Mouse (Mus musculus) intestine, postnatal 0 days (tissue): Measurements from ENCODE around the gene Letmd1. TPM values are rescaled to one million over a fixed set of nuclear protein-coding genes. Genes with fewer than 3 reads are reported as not detected.

Source experiments
- ATAC-seq: fragments of 200-750 bp; cut with Nextera tagmentation; 2 replicates; pipeline ENCODE4 v1.8.0; 2017; ENCODE audit warnings: mild to moderate bottlenecking, moderate TSS enrichment, moderate library complexity
- H3K27ac ChIP-seq: fragments of 300-500 bp; sonication (generic); 2 replicates; pipeline ENCODE4 v1.5.1; 2014; ENCODE audit warnings: mild to moderate bottlenecking, low read depth, low read length, moderate library complexity
- H3K27me3 ChIP-seq: fragments of 300-500 bp; sonication (generic); replicated peaks from 2 replicates; pipeline ENCODE4 v1.6.1; 2014; ENCODE audit warnings: low read length, mixed read lengths; ENCODE audit not compliant: control insufficient read depth, insufficient read depth
- H3K36me3 ChIP-seq: fragments of 300-500 bp; sonication (generic); 2 replicates; pipeline ENCODE4 v1.6.1; 2014; ENCODE audit warnings: mild to moderate bottlenecking, moderate library complexity; ENCODE audit not compliant: control insufficient read depth, insufficient read depth
- H3K4me1 ChIP-seq: fragments of 300-500 bp; sonication (generic); replicated peaks from 2 replicates; pipeline ENCODE4 v1.6.1; 2014; ENCODE audit warnings: antibody characterized with exemption, low read length, mixed read lengths; ENCODE audit not compliant: control insufficient read depth, insufficient read depth
- H3K4me2 ChIP-seq: fragments of 300-500 bp; sonication (generic); replicated peaks from 2 replicates; pipeline ENCODE4 v1.6.1; 2014; ENCODE audit warnings: low read depth, mild to moderate bottlenecking, moderate library complexity
- H3K4me3 ChIP-seq: fragments of 300-500 bp; sonication (generic); 2 replicates; pipeline ENCODE4 v1.5.1; 2014; ENCODE audit warnings: low read depth, low read length
- H3K9ac ChIP-seq: fragments of 300-500 bp; sonication (generic); 2 replicates; pipeline ENCODE4 v1.6.1; 2014; ENCODE audit warnings: mild to moderate bottlenecking, low read depth, low read length
- H3K9me3 ChIP-seq: fragments of 300-500 bp; sonication (generic); 2 replicates; pipeline ENCODE4 v1.6.1; 2016; ENCODE audit warnings: mixed run types; ENCODE audit not compliant: control insufficient read depth
- CTCF ChIP-seq: sonication (generic); IDR thresholded peaks from 2 replicates; pipeline ENCODE4 v1.5.1; 2016; ENCODE audit warnings: low read depth, mild to moderate bottlenecking, control low read depth, antibody characterized with exemption, moderate library complexity
- WGBS: fragments of 180-500 bp; shearing (Covaris S2); extraction: QIAGEN DNeasy Blood & Tissue Kit; methylation state at CpG from one replicate; pipeline ENCODE4 v1.1.7; 2014; 5-methylcytosine and 5-hydroxymethylcytosine counted together
- polyA plus RNA-seq: library from polyadenylated mRNA; unstranded; fragments of >200 nt; fragmentation: Nextera tagmentation; extraction: Ambion mirVana; gene quantifications from 2 replicates; pipeline ENCODE4 v1.2.1, GENCODE M21; 2015

Letmd1 gene
- polyA plus RNA-seq, 1 experiment from 2014 or later: 10.6 TPM

DNA sequence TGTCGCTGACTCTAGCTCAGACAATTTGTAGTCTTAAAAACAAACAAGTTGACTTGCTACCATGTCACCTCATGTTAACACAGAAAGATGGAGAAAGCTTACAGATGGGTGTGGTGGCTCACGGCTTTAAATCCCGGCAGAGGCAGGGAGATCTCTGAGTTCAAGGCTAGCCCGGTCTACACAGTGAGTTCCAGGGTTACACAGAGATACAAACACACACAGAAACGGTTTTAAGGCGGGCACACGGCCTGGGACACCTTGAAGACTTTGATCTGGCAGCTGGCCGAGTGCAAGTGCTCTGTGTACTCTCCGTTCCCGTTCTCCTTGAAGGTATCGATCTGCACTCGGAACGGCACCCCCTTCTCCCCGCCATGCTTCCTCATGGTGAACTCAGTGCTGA is 51.5 kb downstream of the Letmd1 start:
- H3K27ac ChIP-seq: no peak overlapping the region
- ATAC-seq: no peak
- no peak overlapping the region for H3K4me3 ChIP-seq
- H3K4me1 ChIP-seq: no peaks in the 10 kb centered on the region
- WGBS: 90% methylated on average over 14 of the region's 14 CpGs
- TF ChIP-seq CTCF: no peak
- peaks cover 21% of the 10 kb centered on the region for H3K36me3 ChIP-seq
- no peak overlapping the region for H3K4me2 ChIP-seq
- no peak overlapping the region for H3K9ac ChIP-seq
- no peaks in the 10 kb centered on the region for H3K9me3 ChIP-seq
- H3K27me3 ChIP-seq: no peaks in the 10 kb centered on the region

GRCm38 (mm10) chr15:100525405-100525804 is 56.6 kb downstream of the Letmd1 start:
- TF ChIP-seq CTCF: no peak
- ATAC-seq: no peak
- H3K27ac ChIP-seq: no peak overlapping the region
- H3K4me2 ChIP-seq: no peak overlapping the region
- peaks cover 9% of the 10 kb centered on the region; the same call in 1 of the 2 replicates for H3K36me3 ChIP-seq
- no peaks in the 10 kb centered on the region for H3K27me3 ChIP-seq
- no peaks in the 10 kb centered on the region for H3K9me3 ChIP-seq
- H3K4me3 ChIP-seq: no peak overlapping the region
- no peaks in the 10 kb centered on the region for H3K4me1 ChIP-seq
- WGBS: 97% methylated on average over 14 of the region's 14 CpGs
- H3K9ac ChIP-seq: no peak overlapping the region

DNA sequence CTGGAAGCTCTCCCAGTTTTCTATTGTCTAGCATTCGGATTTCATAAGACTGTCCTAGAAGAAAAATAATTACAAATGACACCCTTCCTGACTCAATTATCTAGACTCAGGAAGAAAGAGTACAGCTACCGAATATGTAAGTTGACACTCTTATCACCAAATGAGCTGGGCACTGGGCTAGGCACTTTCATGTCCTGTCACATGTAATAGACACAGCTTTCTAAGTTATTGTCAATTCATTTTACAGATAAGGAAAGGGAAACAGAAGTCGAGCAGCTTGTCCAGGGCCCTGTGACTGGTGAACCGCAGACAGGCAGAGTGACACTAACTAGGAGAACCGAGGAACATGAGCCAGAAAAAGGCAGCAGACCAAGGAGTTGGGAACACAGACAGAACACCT is 59.1 kb downstream of the Letmd1 start:
- H3K9ac ChIP-seq: no peak overlapping the region
- no peaks in the 10 kb centered on the region for H3K9me3 ChIP-seq
- 65% methylated on average over 5 of the region's 5 CpGs for WGBS
- H3K4me3 ChIP-seq: no peak overlapping the region
- H3K36me3 ChIP-seq: peaks cover 1% of the 10 kb centered on the region; the same call in 1 of the 2 replicates
- no peaks in the 10 kb centered on the region for H3K4me1 ChIP-seq
- no peak overlapping the region for H3K27ac ChIP-seq
- H3K4me2 ChIP-seq: no peak overlapping the region
- no peaks in the 10 kb centered on the region for H3K27me3 ChIP-seq
- ATAC-seq: no peak
- no peak for TF ChIP-seq CTCF

Other genes with a start within 250 kb of the Letmd1 start
- 25.3 and 29.0 TPM in 2 replicates for gene Atf1, start 241.2 kb upstream of the Letmd1 start, polyA plus RNA-seq
- not detected in 2 replicates for gene Tmprss12, start 188.2 kb upstream of the Letmd1 start, polyA plus RNA-seq
- 6.5 and 6.8 TPM in 2 replicates for gene Mettl7a1, start 164.9 kb upstream of the Letmd1 start, polyA plus RNA-seq
- gene Mettl7a3, start 134.1 kb upstream of the Letmd1 start, polyA plus RNA-seq: not detected in 2 replicates
- 0.13 TPM in 1 of 2 replicates, not detected in the other for gene Methig1, start 115.9 kb upstream of the Letmd1 start, polyA plus RNA-seq
- not detected in 2 replicates for gene Mettl7a2, start 115.8 kb upstream of the Letmd1 start, polyA plus RNA-seq
- not detected in 2 replicates for gene Higd1c, start 104.5 kb upstream of the Letmd1 start, polyA plus RNA-seq
- gene Gm5475, start 46.9 kb upstream of the Letmd1 start, polyA plus RNA-seq: 0.77 and 1.0 TPM in 2 replicates
- gene Slc11a2, start 44.0 kb upstream of the Letmd1 start, polyA plus RNA-seq: 44.7 and 49.0 TPM in 2 replicates
- 3.1 and 3.3 TPM in 2 replicates for gene Csrnp2, start 26.5 kb downstream of the Letmd1 start, polyA plus RNA-seq
- 8.0 and 8.5 TPM in 2 replicates for gene Tfcp2, start 83.0 kb downstream of the Letmd1 start, polyA plus RNA-seq
- gene Pou6f1, start 131.0 kb downstream of the Letmd1 start, polyA plus RNA-seq: 3.0 and 4.3 TPM in 2 replicates
- 354 and 373 TPM in 2 replicates for gene Dazap2, start 146.3 kb downstream of the Letmd1 start, polyA plus RNA-seq
- gene Smagp, start 167.9 kb downstream of the Letmd1 start, polyA plus RNA-seq: 77.1 and 88.6 TPM in 2 replicates
- gene Bin2, start 200.5 kb downstream of the Letmd1 start, polyA plus RNA-seq: 5.8 and 7.3 TPM in 2 replicates
- gene Cela1, start 218.9 kb downstream of the Letmd1 start, polyA plus RNA-seq: 37.2 and 41.1 TPM in 2 replicates